Mouse (Mus musculus) ovary, postnatal 14 days (tissue): Measurements from ENCODE around the gene Agap1.
"Not testable (repeated sequence)": the region's sequence is repeated elsewhere in the genome, so short reads cannot be mapped to it uniquely, and the experiment has no call there.

ENCODE experiments used
- DNase-seq: peaks from one replicate; pipeline ENCODE4 v3.0.0; 2022; ENCODE audit warnings: low spot score

Gene Agap1

GRCm38 (mm10) chr1:89501891-89502290 is 47.3 kb downstream of the Agap1 start:
- not testable (repeated sequence) for DNase-seq

- DNase-seq = no peak
These were observed 54.6 kb downstream of the Agap1 start for GRCm38 (mm10) chr1:89509196-89509595.

GRCm38 (mm10) chr1:89509763-89510340 is 55.2 kb downstream of the Agap1 start:
- no peak for DNase-seq

GRCm38 (mm10) chr1:89510731-89511130 is 56.1 kb downstream of the Agap1 start:
- DNase-seq = no peak

GRCm38 (mm10) chr1:89513616-89514283 is 59.1 kb downstream of the Agap1 start:
- no peak for DNase-seq

- DNase-seq = no peak
These were observed 61.4 kb downstream of the Agap1 start for GRCm38 (mm10) chr1:89515808-89516560.

- DNase-seq = no peak
These were observed 63.2 kb downstream of the Agap1 start for GRCm38 (mm10) chr1:89517817-89518216.

- DNase-seq = no peak
These were observed 65.5 kb downstream of the Agap1 start for GRCm38 (mm10) chr1:89519914-89520643.

GRCm38 (mm10) chr1:89521406-89521805 is 66.8 kb downstream of the Agap1 start:
- no peak for DNase-seq

GRCm38 (mm10) chr1:89521935-89522535 is 67.4 kb downstream of the Agap1 start:
- no peak for DNase-seq

GRCm38 (mm10) chr1:89524369-89524768 is 69.8 kb downstream of the Agap1 start:
- DNase-seq = peak; percentile 92

- no peak for DNase-seq
These were observed 70.4 kb downstream of the Agap1 start for GRCm38 (mm10) chr1:89524998-89525397.

GRCm38 (mm10) chr1:89525825-89526224 is 71.2 kb downstream of the Agap1 start:
- DNase-seq = peak; percentile 52

- no peak for DNase-seq
These were observed 74.2 kb downstream of the Agap1 start for GRCm38 (mm10) chr1:89528671-89529276.

GRCm38 (mm10) chr1:89533702-89534101 is 79.1 kb downstream of the Agap1 start:
- no peak for DNase-seq

GRCm38 (mm10) chr1:89535206-89535605 is 80.6 kb downstream of the Agap1 start:
- no peak for DNase-seq

GRCm38 (mm10) chr1:89538163-89538946 is 83.7 kb downstream of the Agap1 start:
- no peak for DNase-seq

GRCm38 (mm10) chr1:89539127-89539526 is 84.5 kb downstream of the Agap1 start:
- DNase-seq = no peak

- DNase-seq = no peak
These were observed 86.5 kb downstream of the Agap1 start for GRCm38 (mm10) chr1:89541151-89541550.

GRCm38 (mm10) chr1:89542464-89542863 is 87.9 kb downstream of the Agap1 start:
- DNase-seq = no peak

- no peak for DNase-seq
These were observed 88.7 kb downstream of the Agap1 start for GRCm38 (mm10) chr1:89543312-89543711.
